Mouse (Mus musculus): ENCODE measurements around the gene Uhmk1. TPM values are rescaled to one million over a fixed set of nuclear protein-coding genes. Genes with fewer than 3 reads are reported as not detected.

Uhmk1 gene
- polyA plus RNA-seq (2015; fragmentation: Nextera tagmentation; extraction: Ambion mirVana), result 4.8 and 5.1 TPM in 2 replicates

DNA sequence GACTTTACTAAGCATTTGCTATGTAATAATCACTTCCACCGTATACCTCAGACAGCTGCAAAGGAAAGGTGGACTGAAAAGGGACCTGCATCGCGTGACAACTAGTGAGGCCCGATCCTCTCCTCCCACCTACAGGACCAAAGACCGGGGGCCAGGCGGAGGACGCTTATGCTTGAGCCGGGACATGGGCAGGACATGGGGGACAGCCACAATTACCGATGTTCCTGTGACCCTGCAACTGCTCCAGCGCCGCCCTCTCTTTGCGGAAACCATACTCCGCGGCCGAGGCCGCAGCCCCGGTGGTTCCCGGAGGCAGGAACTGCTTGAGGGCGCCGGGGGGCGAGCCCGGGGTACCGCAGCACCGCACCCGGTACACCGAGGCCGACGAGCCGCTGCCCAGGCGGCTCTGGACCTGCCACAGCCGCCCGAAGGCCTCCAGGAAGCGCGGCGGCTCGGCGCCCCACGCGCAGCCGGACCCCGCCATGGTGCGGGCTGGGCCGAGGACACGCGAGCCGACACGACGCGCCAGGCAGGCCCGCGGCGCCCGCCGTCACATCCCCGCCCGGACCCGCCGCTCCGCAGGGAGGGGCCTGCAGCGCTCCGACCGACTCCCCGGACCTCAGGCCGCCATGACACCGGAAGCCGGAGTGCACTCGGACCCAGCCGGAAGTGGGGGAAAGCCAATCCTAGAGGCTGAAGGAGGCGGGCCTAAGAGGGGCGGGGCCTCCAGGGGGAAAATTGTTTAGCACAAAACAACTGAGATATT is at the start of gene Uhmk1:
Gene Uhmk1 (minus strand): TSS at position 641 of the 766 bp plus-strand sequence.

DNA sequence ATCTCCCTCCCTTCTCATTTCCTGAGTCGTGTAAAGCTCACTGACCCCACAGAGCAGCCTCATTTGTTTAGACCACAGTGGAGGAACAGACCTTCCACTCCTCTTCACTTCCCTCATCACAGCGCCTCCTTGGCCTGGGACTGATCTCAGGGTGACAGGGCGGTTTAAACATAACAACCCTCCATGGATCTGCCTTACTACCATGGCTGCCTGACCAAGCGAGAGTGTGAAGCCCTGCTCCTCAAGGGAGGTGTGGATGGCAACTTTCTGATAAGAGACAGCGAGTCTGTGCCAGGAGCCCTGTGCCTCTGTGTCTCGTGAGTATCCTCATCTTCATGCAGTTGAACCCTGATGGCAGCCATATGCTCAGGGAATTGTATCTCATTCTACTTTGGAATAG is 17.5 kb upstream of the Uhmk1 start, which contains the start of gene Sh2d1b2:
Gene Sh2d1b2 (plus strand): TSS at position 62 of the 400 bp plus-strand sequence.

GRCm38 (mm10) chr1:170174814-170175332 is 40.3 kb downstream of the Uhmk1 start, which contains the start of gene Uap1:
TSS of gene Uap1 (minus strand) at chr1:170174957.

Other genes starting within 250 kb of the Uhmk1 start
- 9.0 and 9.2 TPM in 2 replicates for gene Hsd17b7, start 246.2 kb downstream of the Uhmk1 start, polyA plus RNA-seq (2015; fragmentation: Nextera tagmentation; extraction: Ambion mirVana)
- 20.7 and 21.1 TPM in 2 replicates for gene Ddr2, start 104.6 kb downstream of the Uhmk1 start, polyA plus RNA-seq (2015; fragmentation: Nextera tagmentation; extraction: Ambion mirVana)
- gene Uap1, start 40.4 kb downstream of the Uhmk1 start, polyA plus RNA-seq (2015; fragmentation: Nextera tagmentation; extraction: Ambion mirVana), result 34.7 and 35.9 TPM in 2 replicates
- not detected in 2 replicates for gene Sh2d1b2, start 17.4 kb upstream of the Uhmk1 start, polyA plus RNA-seq (2015; fragmentation: Nextera tagmentation; extraction: Ambion mirVana)
- 0.43 and 0.91 TPM in 2 replicates for gene Sh2d1b1, start 61.9 kb upstream of the Uhmk1 start, polyA plus RNA-seq (2015; fragmentation: Nextera tagmentation; extraction: Ambion mirVana)
- 1.1 and 2.7 TPM in 2 replicates for gene Gm7694, start 90.9 kb upstream of the Uhmk1 start, polyA plus RNA-seq (2015; fragmentation: Nextera tagmentation; extraction: Ambion mirVana)
- gene Spata46, start 93.4 kb upstream of the Uhmk1 start, polyA plus RNA-seq (2015; fragmentation: Nextera tagmentation; extraction: Ambion mirVana), result 0.22 and 1.2 TPM in 2 replicates

All from adrenal gland, postnatal 0 days (tissue).